Mouse (Mus musculus): Measurements from ENCODE around the gene Cd276.

- TF ChIP-seq POLR2A (IDR thresholded peaks at IDR 0.05; ENCODE audit: low read depth, low read length): no peak
- TF ChIP-seq CTCF (IDR thresholded peaks at IDR 0.05; ENCODE audit: borderline replicate concordance, insufficient read depth, low read length): no peak
Observed at GRCm38 (mm10) chr9:58560211-58560610, 5.0 kb upstream of the Cd276 start.

Measured in embryonic fibroblast, embryonic 13.5 days (primary cell).